Mouse (Mus musculus): ENCODE results near the gene Cep164. TPM values are rescaled to one million over a fixed set of nuclear protein-coding genes. Genes with fewer than 3 reads are reported as not detected.

Gene Cep164
- polyA plus RNA-seq, 1 experiment from 2014 or later, result 6.1 TPM

DNA sequence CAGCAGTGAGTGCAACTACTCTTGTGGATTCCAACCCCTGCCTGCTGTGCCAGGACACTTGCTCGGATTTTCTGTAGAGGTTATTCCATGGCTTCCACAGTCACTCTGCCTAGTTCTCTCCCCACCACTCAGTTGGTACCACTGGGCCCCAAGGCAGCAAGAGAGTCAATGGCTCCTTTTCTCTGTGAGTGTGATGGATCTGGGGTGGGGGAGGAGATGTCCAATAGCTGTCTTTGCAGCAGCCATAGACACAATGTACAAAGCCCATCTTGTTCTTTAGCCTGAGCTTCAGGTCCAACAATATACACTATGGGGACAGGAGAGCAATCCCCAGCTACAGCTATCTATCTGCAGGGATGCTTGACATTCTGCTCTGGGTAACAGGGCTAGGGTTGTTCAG is 25.6 kb upstream of the Cep164 start:
- peaks cover 29% of the 10 kb centered on the region for H3K36me3 ChIP-seq (replicated peaks; ENCODE audit: insufficient read depth, low read length)
- TF ChIP-seq CTCF (IDR thresholded peaks at IDR 0.05; ENCODE audit: low read depth) (no peak), EP300 (IDR thresholded peaks at IDR 0.05; ENCODE audit: low read depth) (no peak)
- DNase-seq (no peak), ATAC-seq (no peak)
- H3K4me2 ChIP-seq (ENCODE audit: low read depth, low read length), result no peak overlapping the region
- H3K4me3 ChIP-seq (ENCODE audit: low read depth, low read length), result no peak overlapping the region
- H3K4me1 ChIP-seq (ENCODE audit: insufficient read depth), result peaks cover 32% of the 10 kb centered on the region
- no peak overlapping the region for H3K9ac ChIP-seq (replicated peaks)
- H3K9me3 ChIP-seq (ENCODE audit: low read length), result no peaks in the 10 kb centered on the region
- H3K27ac ChIP-seq (ENCODE audit: low read depth), result no peak overlapping the region
- 50% methylated on average over 1 of the region's 1 CpGs for WGBS (ENCODE audit: insufficient replicate concordance)
- no peaks in the 10 kb centered on the region for H3K27me3 ChIP-seq (ENCODE audit: insufficient read depth, low read length)

- Histone ChIP-seq H3K4me3 (ENCODE audit: low read depth, low read length) (no peak overlapping the region), H3K9me3 (ENCODE audit: low read length) (no peaks in the 10 kb centered on the region), H3K27me3 (ENCODE audit: insufficient read depth, low read length) (no peaks in the 10 kb centered on the region), H3K9ac (replicated peaks) (no peak overlapping the region), H3K4me1 (ENCODE audit: insufficient read depth) (peaks cover 37% of the 10 kb centered on the region), H3K36me3 (replicated peaks; ENCODE audit: insufficient read depth, low read length) (peaks cover 25% of the 10 kb centered on the region), H3K27ac (ENCODE audit: low read depth) (no peak overlapping the region), H3K4me2 (ENCODE audit: low read depth, low read length) (no peak overlapping the region)
- no peak for DNase-seq
- TF ChIP-seq CTCF (IDR thresholded peaks at IDR 0.05; ENCODE audit: low read depth) (no peak), EP300 (IDR thresholded peaks at IDR 0.05; ENCODE audit: low read depth) (no peak)
- WGBS (ENCODE audit: insufficient replicate concordance), result 62% methylated on average over 2 of the region's 2 CpGs
- no peak for ATAC-seq
These were observed 25.2 kb upstream of the Cep164 start for GRCm38 (mm10) chr9:45853695-45854094.

- WGBS (ENCODE audit: insufficient replicate concordance), result 66% methylated on average over 2 of the region's 2 CpGs
These were observed 23.3 kb upstream of the Cep164 start for GRCm38 (mm10) chr9:45851776-45852175.

DNA sequence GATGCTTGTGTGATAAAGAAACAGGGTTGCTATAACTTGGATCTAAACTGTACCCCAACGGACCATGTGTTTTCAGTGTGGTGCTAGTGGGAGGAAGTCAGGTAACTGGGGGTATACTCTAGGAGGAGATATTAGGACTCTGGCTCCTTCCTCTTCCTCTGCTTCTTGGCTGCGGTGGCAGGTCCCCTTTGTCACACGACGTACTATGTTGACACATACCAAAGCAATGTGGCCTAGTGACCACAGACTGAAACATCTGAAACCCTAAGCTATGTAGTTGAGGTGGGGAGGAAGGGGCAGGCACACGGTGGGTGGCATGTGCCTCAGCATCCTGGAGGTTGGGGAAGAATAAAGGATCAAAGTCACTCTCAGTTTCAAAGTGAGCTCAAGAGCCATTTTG is 22.8 kb upstream of the Cep164 start:
- TF ChIP-seq EP300 (IDR thresholded peaks at IDR 0.05; ENCODE audit: low read depth) (no peak), CTCF (IDR thresholded peaks at IDR 0.05; ENCODE audit: low read depth) (no peak)
- Histone ChIP-seq H3K36me3 (replicated peaks; ENCODE audit: insufficient read depth, low read length) (peaks cover 8% of the 10 kb centered on the region), H3K27ac (ENCODE audit: low read depth) (peak overlapping the region; percentile 95), H3K4me2 (ENCODE audit: low read depth, low read length) (peak overlapping the region; percentile 15), H3K9ac (replicated peaks) (no peak overlapping the region), H3K4me3 (ENCODE audit: low read depth, low read length) (no peak overlapping the region), H3K9me3 (ENCODE audit: low read length) (no peaks in the 10 kb centered on the region), H3K4me1 (ENCODE audit: insufficient read depth) (peaks cover 58% of the 10 kb centered on the region), H3K27me3 (ENCODE audit: insufficient read depth, low read length) (no peaks in the 10 kb centered on the region)
- ATAC-seq, result peak; percentile 14; the same call in 1 of the 2 replicates
- peak; percentile 27 for DNase-seq
- 12% methylated on average over 5 of the region's 5 CpGs for WGBS (ENCODE audit: insufficient replicate concordance)

More at GRCm38 (mm10) chr9:45851776-45852175, 23.3 kb upstream of the Cep164 start:
- DNase-seq (no peak), ATAC-seq (no peak)
- Histone ChIP-seq H3K27me3 (ENCODE audit: insufficient read depth, low read length) (no peaks in the 10 kb centered on the region), H3K27ac (ENCODE audit: low read depth) (peak overlapping the region; percentile 95), H3K9me3 (ENCODE audit: low read length) (no peaks in the 10 kb centered on the region), H3K4me2 (ENCODE audit: low read depth, low read length) (0 out of 2 replicates have a peak overlapping the region, but pooled peaks have one; percentile 11), H3K4me1 (ENCODE audit: insufficient read depth) (peaks cover 54% of the 10 kb centered on the region), H3K36me3 (replicated peaks; ENCODE audit: insufficient read depth, low read length) (peaks cover 8% of the 10 kb centered on the region), H3K4me3 (ENCODE audit: low read depth, low read length) (no peak overlapping the region), H3K9ac (replicated peaks) (no peak overlapping the region)
- TF ChIP-seq CTCF (IDR thresholded peaks at IDR 0.05; ENCODE audit: low read depth), result no peak
- no peak for TF ChIP-seq EP300 (IDR thresholded peaks at IDR 0.05; ENCODE audit: low read depth)

DNA sequence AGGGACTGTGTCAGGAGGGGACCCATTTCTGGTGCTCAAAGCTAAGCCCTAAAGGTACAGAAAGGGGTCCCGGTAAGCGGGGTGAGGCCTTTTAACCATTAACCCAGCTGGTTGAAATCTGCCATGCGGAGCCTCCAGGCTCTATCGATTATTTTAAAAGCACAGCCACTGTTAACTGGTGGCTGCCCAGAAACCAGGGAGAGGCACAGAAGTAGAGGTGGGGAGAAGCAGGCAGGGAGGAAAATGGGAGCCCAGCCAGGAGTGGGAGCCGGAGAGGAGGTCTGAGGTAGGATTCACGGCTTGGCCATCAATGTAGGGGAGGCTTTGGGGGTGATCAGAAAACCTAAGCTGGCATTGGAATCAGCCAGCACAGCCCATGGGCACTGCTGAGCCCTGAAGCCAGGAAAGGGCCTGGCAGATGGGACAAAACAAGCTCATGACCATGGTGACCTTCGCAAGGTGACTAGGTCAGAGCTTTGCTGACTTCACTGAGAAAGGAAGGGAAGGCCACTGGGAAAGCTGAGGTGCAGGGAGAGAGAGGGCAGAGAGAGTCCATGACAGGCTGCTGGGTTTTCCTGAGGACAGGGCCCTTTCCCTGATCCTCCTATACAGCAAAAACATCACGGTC is 22.2 kb upstream of the Cep164 start:
- WGBS (ENCODE audit: insufficient replicate concordance), result 65% methylated on average over 8 of the region's 8 CpGs
- DNase-seq, result peak; percentile 52

DNA sequence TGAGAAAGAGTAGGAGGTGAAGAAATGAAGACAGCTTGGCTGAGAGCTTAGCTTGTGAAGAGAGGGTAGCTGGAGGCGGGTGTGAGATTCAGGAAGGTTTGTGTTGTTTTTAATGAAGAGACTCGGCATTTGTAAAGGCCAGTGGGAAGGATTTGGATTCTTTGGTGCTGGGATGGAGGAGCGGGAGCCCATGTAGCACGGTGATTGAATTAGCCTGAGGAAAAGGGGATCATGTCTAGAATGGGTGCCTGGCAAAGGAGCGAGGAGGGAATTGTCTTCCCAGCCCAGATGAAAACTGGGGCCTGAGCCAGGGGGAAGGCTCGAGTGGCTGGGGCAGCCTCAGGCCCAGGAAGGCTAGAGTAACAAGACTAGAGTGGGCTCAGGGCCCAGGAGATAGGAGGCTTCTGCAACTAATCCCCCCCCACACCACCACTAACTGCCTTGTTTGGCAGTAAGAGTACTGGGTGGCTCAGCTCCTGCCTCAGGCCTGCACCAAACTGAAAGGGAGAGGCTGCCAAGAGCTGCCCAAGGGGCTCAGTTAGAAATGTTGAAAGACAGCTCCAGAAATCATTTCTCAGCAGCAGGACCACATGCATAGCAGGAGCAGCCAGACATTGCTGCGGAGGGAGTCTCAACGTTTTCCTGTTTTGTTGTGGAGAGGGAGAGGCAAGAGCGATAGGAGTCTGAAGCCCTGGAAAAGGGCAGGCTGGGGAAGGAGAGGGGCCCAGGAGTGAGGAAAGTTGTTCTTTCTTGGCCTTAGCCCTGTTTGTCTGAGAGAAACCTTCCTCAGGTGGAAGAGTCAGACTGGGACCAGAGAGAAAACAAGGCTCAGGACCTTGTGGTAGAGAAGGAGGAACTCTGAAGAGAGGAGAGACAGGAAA is 21.3 kb upstream of the Cep164 start:
- no peak for TF ChIP-seq CTCF (IDR thresholded peaks at IDR 0.05; ENCODE audit: low read depth)
- no peak for TF ChIP-seq EP300 (IDR thresholded peaks at IDR 0.05; ENCODE audit: low read depth)
- DNase-seq (no peak), ATAC-seq (no peak)
- H3K9ac ChIP-seq (replicated peaks), result peak overlapping the region; percentile 61
- no peaks in the 10 kb centered on the region for H3K27me3 ChIP-seq (ENCODE audit: insufficient read depth, low read length)
- WGBS (ENCODE audit: insufficient replicate concordance), result 53% methylated on average over 9 of the region's 9 CpGs
- peak overlapping the region; percentile 95 for H3K27ac ChIP-seq (ENCODE audit: low read depth)
- H3K9me3 ChIP-seq (ENCODE audit: low read length), result no peaks in the 10 kb centered on the region
- no peaks in the 10 kb centered on the region; the same call in none of the 2 replicates for H3K36me3 ChIP-seq (replicated peaks; ENCODE audit: insufficient read depth, low read length)
- no peak overlapping the region for H3K4me3 ChIP-seq (ENCODE audit: low read depth, low read length)
- peaks cover 58% of the 10 kb centered on the region for H3K4me1 ChIP-seq (ENCODE audit: insufficient read depth)
- peak overlapping the region; percentile 15 for H3K4me2 ChIP-seq (ENCODE audit: low read depth, low read length)

More for the DNA sequence above, 22.2 kb upstream of the Cep164 start:
- Histone ChIP-seq H3K9me3 (ENCODE audit: low read length) (no peaks in the 10 kb centered on the region), H3K27ac (ENCODE audit: low read depth) (peak overlapping the region; percentile 95), H3K27me3 (ENCODE audit: insufficient read depth, low read length) (no peaks in the 10 kb centered on the region), H3K36me3 (replicated peaks; ENCODE audit: insufficient read depth, low read length) (peaks cover 4% of the 10 kb centered on the region), H3K4me2 (ENCODE audit: low read depth, low read length) (peak overlapping the region; percentile 15), H3K4me1 (ENCODE audit: insufficient read depth) (peaks cover 58% of the 10 kb centered on the region), H3K4me3 (ENCODE audit: low read depth, low read length) (no peak overlapping the region), H3K9ac (replicated peaks) (peak overlapping the region; percentile 61)
- ATAC-seq, result peak; percentile 85
- TF ChIP-seq CTCF (IDR thresholded peaks at IDR 0.05; ENCODE audit: low read depth), result no peak
- no peak for TF ChIP-seq EP300 (IDR thresholded peaks at IDR 0.05; ENCODE audit: low read depth)
